Mouse (Mus musculus) cerebellum, adult 2 months (tissue): ENCODE results near the gene Fam174a.

Experiments
- CTCF ChIP-seq: fragments of 200-500 bp; IDR thresholded peaks from 2 replicates; pipeline ENCODE4 v1.5.1; 2011; ENCODE audit warnings: low read depth, mild to moderate bottlenecking, control low read depth, low read length, moderate library complexity, borderline replicate concordance; ENCODE audit not compliant: insufficient read depth
- POLR2A ChIP-seq: fragments of 200-500 bp; IDR thresholded peaks from 2 replicates; pipeline ENCODE4 v1.6.1; 2011; ENCODE audit warnings: low read length, control low read depth, borderline replicate concordance; ENCODE audit not compliant: insufficient read depth

DNA sequence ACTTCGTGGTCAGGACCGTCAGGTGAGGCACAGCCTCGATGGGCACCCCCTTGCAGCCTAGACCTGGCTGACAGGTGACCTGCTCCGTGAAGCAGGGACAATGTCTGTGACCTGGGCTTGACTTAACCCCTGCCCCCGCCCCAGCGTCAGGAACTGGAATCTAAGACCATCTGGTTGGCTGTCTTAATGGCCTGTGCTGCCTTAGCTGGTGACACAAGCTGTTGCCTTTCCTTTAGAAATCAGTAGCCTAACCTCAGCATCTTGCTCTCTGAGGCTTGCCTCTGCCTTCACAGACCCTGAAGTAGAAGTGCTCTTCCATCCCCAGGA, 769 bp downstream of the Fam174a start:
- TF ChIP-seq CTCF (no peak), POLR2A (no peak)
